35 mouse cellular contexts compared by ENCODE assay signal in the genomic region with DNA sequence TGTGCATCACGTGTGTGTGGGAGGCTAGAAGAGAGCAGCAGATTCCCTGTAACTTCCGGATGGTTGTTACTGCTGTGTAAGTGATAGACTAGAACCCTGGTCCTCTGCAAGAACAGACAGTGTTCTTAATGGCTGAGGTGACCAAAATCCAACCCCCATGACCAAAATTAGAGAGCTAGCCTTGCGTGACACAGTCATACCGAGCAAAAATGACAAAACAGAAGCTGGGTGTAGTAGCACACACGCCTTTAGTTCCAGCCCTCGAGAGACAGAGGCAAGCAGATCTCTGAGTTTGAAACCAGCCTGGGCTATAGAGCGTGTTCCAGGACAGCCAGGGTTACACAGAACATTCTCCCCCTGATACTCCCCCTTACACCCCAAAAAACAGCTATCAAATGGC. TPM values are rescaled to one million over a fixed set of nuclear protein-coding genes. Genes with fewer than 3 reads are reported as not detected.
"Had no signal": no experiment of that assay in that cellular context is flagged by ENCODE, and none has a peak within 500 bp of the region (broad histone marks: within the 10 kb centered on the region; RNA-seq: fewer than 3 reads in every experiment).

No protein-coding gene starts in this region.

- H3K9ac ChIP-seq: embryonic facial prominence, embryonic 12.5 days; embryonic facial prominence, embryonic 13.5 days; embryonic facial prominence, embryonic 15.5 days; forebrain, embryonic 12.5 days; forebrain, embryonic 13.5 days; forebrain, embryonic 15.5 days; forebrain, postnatal 0 days had no signal

- DNase-seq: cerebellum, adult 9-10 months; cerebellum, adult 9-11 months; cerebellum, postnatal 10 days; cerebellum, postnatal 14 days; cerebellum, postnatal 25 days; cerebellum, postnatal 36 days; embryo, embryonic 11 days; forebrain, postnatal 0 days; gastrocnemius, adult 2 months; gastrocnemius, postnatal 10 days; gastrocnemius, postnatal 14 days; gastrocnemius, postnatal 25 days; gastrocnemius, postnatal 36 days; heart, adult 11 months; heart, adult 18-20 months; heart, adult 2 months had no signal

- H3K4me3 ChIP-seq: embryonic facial prominence, embryonic 10.5 days; embryonic facial prominence, embryonic 12.5 days; embryonic facial prominence, embryonic 13.5 days; embryonic facial prominence, embryonic 15.5 days; erythroblast, embryonic 14.5 days; forebrain, embryonic 10.5 days; forebrain, embryonic 12.5 days; forebrain, embryonic 13.5 days; forebrain, embryonic 15.5 days; gastrocnemius, adult 2 months; heart, adult 2 months had no signal

- H3K36me3 ChIP-seq: embryonic facial prominence, embryonic 10.5 days; embryonic facial prominence, embryonic 12.5 days; embryonic facial prominence, embryonic 13.5 days; embryonic facial prominence, embryonic 15.5 days; forebrain, embryonic 10.5 days; forebrain, embryonic 12.5 days; forebrain, embryonic 15.5 days had no signal

- H3K27ac ChIP-seq: embryonic facial prominence, embryonic 10.5 days; embryonic facial prominence, embryonic 12.5 days; embryonic facial prominence, embryonic 13.5 days; embryonic facial prominence, embryonic 15.5 days; forebrain, embryonic 10.5 days; forebrain, embryonic 12.5 days; forebrain, embryonic 13.5 days; forebrain, embryonic 15.5 days; gastrocnemius, adult 2 months; heart, adult 2 months had no signal

- H3K27me3 ChIP-seq: forebrain, embryonic 15.5 days had no signal

- H3K9me3 ChIP-seq: embryonic facial prominence, embryonic 10.5 days; embryonic facial prominence, embryonic 12.5 days; embryonic facial prominence, embryonic 13.5 days; embryonic facial prominence, embryonic 15.5 days; forebrain, embryonic 10.5 days; forebrain, embryonic 12.5 days; forebrain, embryonic 13.5 days; forebrain, embryonic 15.5 days had no signal

- H3K4me2 ChIP-seq: embryonic facial prominence, embryonic 12.5 days; embryonic facial prominence, embryonic 13.5 days; embryonic facial prominence, embryonic 15.5 days; forebrain, embryonic 12.5 days; forebrain, embryonic 13.5 days; forebrain, embryonic 15.5 days had no signal

RNA-seq across cellular contexts. Expression of a gene that starts 9.8 kb away (rescaled TPM):
- total RNA-seq: common myeloid progenitor, adult 5-6 weeks; gastrocnemius, adult 18-20 months; gastrocnemius, adult 2 months; gastrocnemius, adult 8-10 months; gastrocnemius, postnatal 14 days; gastrocnemius, postnatal 25 days; gastrocnemius, postnatal 36 days; granulocyte monocyte progenitor cell, adult 5-6 weeks; heart, adult 18-20 months; heart, adult 2 months; heart, adult 8-10 months had no signal
- polyA plus RNA-seq: cortical plate, adult 2 months; erythroblast, embryonic 14.5 days; forebrain, embryonic 13.5 days; forebrain, embryonic 14.5 days; forebrain, embryonic 15.5 days; forebrain, postnatal 0 days; frontal cortex, adult 2 months; heart, adult 2 months had no signal

RNA-seq across cellular contexts. Expression of a gene that starts 33.5 kb away (rescaled TPM):
- total RNA-seq: granulocyte monocyte progenitor cell, adult 5-6 weeks had no signal

RNA-seq across cellular contexts. Expression of a gene that starts 36.0 kb away (rescaled TPM):
- total RNA-seq: common myeloid progenitor, adult 5-6 weeks; forebrain, postnatal 0 days; gastrocnemius, adult 18-20 months; gastrocnemius, adult 2 months; gastrocnemius, adult 8-10 months; gastrocnemius, postnatal 14 days; gastrocnemius, postnatal 25 days; gastrocnemius, postnatal 36 days; gastrocnemius, postnatal 4 days; granulocyte monocyte progenitor cell, adult 5-6 weeks; heart, adult 2 months; heart, adult 8-10 months had no signal
- polyA plus RNA-seq: erythroblast, embryonic 14.5 days; forebrain, embryonic 13.5 days; forebrain, embryonic 14.5 days; forebrain, embryonic 15.5 days; forebrain, embryonic 16.5 days; frontal cortex, adult 2 months had no signal
